Mouse (Mus musculus) heart, adult 9 months (tissue): Measurements from ENCODE around the gene Btrc.
"Not testable (repeated sequence)": the region's sequence is repeated elsewhere in the genome, so short reads cannot be mapped to it uniquely, and the experiment has no call there.

ENCODE experiments used
- DNase-seq, 2 experiments: peaks; one replicate each; pipeline ENCODE4 v3.0.0; 2022; ENCODE audit warnings: low spot score in 2 of 2

The Btrc gene

DNA sequence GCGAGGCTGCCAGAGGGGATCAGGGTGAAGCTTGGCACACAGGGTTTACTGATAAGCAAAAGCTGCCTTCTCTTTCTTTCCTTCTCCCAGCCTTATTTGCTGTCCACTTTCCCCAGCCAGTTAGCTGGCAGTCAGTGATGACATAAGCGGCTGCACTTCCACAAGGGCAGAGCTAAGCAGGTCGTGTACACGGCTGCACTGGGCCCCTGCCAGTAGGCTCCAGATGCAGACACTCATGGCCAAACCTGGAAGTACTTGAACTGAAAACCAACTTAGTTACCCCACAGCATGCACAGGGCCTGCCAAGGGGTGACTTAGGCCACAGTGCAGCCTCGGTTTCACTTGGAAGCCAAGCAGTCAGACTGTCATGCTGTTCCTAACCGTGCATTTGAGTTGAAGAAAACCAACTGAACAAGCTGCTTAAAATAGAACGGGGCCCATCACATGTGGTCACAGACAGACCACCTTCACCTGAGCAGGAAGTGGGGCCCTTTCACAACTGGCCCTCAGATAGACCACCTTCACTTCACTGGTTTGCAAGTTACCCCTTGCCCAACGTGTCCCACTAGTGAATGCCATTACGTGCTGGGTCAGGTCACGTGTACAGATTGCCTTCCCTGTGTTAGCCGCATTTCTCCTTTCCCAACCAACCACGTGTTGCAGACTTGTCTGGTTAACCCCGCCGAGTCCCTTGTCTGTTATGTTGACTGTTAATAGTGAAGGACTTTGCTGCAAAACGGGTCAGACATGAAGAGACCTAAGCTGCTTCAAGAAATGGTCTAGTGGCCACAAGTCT is 166.9 kb downstream of the Btrc start:
- DNase-seq = peak in 1 of 2 experiments; percentile 30

DNA sequence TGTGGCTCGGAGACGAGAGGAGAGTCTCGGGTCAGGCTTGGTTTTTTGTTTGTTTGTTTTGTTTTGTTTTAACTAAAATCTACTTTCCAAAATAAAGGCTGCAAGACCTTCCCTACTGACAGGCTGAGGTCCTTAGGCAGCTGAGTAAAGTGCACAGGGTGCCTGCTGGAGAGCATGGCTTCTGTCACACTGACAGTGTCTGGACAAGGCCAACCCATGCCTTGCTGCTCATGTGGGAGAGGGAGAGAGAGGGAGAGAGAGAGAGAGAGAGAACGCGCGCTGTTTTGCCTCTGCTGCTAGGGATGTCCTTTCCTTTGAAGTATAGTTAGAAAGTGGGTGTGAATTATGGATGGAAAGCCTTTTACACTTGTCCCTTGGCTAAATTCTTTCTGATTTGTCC is 168.0 kb downstream of the Btrc start:
- DNase-seq = no peak

DNA sequence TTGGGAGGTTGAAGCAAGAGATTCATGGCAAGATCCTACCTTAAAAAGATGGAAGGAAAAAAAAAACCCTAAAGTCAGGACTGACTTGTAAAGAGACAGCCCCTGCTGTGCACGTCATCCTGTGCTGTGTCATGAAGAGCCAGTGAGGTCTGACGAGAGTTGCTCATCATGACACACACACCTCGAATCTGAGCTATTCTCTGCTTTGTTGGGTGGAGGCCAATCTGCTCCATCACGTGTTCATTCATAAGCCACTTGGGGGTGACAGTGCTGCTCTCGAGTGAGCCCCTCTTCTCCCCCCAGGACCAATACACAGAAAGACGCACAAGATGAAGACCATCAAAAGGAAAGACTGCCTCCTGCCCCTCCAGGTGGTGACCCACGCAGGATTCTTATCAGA is 170.1 kb downstream of the Btrc start:
- DNase-seq = no peak

DNA sequence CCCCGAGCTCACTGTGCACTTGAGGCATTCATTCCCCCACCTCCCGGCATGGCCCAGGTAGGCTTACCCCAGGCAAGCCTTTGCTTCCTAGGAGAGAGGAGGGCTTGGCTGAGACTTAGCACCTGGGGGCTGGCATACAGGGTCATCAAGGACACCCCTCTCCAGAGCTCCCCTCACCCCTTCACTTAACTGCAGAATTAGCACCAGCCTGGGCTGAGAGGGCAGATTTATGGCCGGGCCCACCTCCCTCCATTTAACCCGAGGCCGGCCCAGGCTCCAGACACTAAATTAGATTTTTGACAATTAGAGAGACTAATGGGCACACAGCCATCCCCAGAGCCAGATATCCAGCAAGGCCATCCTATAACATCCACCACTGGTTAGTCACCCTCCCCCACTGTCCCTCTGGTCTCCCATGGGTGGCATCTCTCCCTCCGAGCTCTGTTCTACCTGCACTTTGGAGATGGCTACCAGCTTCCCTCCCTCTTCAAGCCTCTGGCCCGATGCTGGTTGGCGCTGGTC is 171.7 kb downstream of the Btrc start:
- no peak for DNase-seq

DNA sequence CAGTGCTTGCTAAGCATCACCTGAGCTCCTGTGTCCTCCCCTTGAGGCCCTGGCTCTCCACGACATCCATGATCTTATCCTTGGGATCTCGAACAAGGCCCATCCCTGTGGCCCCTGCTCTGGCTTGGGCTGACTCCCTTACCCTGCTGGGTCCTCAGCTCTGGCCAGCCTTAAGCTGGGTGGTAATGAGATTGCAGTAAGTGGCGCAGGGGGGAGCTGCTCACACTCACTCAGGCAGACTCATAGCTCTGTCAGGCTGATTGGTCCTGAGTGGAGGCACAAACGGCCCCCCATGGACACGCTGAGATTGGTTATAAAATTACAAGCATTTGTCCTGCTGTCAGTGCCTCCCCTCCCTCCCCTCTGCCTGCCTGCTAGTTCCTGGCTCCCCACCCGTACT is 172.4 kb downstream of the Btrc start:
- no peak for DNase-seq

DNA sequence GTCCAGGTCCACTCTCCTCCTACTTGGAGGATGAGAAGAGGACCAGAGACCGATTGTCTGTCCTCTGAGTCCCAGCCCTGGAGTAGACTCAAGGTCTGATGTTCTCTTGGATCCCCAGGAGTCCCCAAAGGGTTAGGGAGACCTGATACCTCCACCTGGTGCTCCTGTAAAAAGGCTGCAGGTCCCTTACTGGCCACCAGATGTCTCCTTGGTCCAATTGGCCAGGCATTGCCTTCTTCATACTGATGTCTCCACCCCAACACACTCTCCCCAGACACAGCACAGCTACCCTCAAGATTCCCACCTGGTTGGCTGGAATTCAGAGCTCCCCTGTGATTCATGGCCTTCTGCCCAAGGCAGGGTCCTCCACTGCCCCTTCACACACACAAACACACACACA is 174.0 kb downstream of the Btrc start:
- DNase-seq = no peak

DNA sequence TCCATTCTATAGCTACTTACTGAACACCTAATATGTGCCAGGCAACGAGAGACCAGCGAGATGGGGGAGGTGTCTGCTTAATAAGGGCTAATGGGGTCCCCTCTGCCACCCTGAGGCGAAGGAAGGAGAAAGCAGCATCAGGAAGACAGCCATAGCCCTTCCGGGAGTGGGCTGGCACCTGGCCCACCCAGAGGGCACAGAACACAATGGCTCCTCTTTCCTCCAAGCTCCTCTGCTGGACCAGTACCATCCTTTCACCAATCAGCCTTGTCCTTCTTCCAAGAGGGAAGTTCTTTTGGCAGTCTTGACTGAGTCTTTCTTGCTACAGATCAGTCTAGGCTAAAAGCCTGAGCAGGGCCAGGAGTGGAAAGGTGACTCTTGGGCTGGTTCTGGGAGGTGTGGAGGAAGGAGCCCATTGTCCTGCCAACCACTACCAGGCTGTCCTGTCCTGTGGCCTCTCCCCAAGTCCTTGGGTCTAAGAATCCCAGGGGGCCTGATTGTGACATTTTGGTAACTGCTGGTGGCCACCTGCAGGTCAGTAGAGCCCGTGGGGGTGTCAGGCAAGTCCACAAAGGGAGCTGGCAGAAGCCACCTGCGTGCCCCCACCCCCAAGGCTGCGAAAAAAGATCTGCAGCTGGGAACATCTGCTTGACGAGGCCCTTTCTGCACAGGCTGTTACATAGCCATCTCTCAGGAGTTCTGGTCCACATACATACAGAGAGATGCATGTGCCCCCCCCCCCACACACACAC is 177.3 kb downstream of the Btrc start:
- DNase-seq = no peak

DNA sequence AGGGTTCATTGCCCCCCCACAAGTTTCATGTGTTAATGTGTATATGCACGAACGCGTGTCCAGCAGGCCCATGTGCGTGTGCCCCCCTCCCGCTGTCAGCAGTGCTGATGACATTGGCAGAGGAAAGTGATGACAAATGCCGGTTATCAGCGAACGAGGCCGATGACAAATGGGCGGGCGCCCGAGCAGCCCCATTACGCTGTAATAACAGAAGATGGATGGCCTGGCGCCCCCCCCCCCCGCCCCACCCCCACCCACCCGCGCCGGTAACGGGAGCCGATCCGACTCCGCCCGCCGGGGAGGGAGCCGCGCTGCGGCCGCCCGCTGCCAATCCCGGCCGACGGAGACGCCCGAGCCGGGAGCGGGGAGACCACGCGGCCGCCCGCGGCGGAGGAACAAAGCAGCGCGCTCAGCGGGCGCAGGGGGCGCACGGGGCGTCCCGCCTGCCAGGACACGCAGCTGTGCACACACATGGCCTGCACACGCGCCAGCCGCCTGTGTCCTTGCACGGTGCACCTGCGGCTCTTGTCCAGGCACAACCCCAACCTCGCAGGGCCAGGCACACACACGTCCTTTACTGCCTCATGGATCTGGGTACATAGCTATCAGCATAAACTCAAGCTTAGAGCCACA is 178.0 kb downstream of the Btrc start:
- no peak for DNase-seq

DNA sequence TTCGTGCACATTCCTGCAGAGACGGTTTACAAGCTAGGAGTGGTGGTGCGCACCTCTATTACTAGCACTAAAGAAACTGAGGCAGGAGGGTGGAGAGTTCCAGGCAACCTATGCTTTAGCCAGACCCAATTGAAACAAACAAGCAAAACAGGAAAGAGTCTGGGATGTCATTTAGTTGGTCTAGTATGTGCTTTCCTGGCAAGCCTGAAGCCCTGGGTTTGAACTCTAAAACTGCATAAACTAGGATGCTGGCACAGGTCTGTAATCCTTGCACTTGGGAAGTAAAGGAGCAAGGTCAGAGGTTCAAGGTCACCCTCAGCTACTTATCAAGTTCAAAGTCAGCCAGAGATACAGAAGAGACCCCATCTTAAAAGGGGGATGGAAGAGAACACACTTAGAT is 178.5 kb downstream of the Btrc start:
- no peak for DNase-seq

DNA sequence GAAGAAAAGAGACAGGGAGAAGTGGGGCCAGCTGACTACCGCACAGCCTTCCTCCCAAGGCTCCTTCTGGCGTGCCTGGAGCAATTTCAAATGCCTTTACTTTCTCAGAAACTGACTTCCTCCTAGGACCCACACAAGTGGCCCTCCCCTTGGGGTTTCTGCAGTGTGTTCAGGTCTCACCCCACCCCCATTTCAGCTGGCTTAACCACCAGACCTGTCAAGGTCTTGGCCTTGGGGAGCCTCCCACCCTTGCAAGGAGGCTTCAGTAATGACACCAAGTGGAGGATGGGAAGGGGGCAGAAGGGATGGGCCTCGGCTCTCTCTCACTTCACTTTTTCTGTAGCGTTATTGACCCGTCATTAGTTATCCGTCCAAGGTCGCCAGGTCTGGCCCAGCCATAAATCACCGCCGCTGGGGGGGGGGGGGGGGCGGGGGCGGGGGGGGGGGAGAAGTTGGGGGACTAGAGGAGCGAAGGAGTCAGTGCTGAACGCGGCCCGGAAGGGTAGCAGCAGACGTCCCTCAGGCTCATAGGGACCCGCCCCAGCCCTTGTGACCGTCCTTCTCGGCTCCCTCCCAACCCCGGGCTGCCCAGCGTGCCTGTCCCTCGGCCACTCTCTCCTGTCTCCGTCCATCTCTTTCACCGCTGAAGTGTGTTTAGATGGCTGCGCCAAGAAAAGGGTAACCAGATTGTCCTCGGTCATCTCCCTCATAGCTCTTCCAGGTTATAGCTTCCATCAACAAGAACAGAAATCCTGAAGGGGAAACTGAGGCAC is 180.8 kb downstream of the Btrc start:
- no peak for DNase-seq

DNA sequence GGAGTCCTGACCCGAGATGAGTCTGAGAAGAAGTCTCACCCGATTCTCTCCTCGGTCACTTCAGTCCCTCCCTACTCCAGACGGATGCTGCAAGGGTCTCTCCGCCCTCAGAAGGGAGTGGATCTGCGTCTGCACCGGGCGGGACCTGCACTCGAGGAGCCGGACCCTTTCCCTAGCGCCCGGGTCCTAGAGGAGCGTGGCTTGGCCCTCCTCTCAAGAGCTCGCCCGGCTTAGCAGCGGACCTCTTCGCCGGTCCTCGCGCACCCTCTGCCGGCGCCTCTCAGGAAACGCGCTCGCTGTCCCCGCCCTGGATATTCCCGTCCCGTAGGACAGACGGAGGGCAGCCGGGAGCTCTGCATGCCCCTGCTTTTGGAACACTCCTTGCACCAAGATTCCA is 181.4 kb downstream of the Btrc start:
- DNase-seq = peak; percentile 68 to 79

DNA sequence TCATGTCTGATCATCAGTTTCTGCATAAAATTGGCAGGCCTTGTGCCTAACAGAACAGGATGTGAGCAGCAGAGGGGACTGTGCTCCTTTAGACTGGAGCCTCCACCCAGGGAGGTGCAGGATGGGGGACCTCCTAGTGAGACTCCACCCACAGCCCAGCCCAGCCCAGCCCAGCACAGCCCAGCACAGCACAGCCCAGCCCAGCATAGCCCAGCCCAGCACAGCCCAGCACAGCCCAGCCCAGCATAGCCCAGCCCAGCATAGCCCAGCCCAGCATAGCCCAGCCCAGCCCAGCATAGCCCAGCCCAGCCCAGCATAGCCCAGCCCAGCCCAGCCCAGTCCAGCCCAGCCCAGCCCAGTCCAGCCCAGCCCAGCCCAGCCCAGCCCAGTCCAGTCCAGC is 184.7 kb downstream of the Btrc start:
- not testable (repeated sequence) for DNase-seq

DNA sequence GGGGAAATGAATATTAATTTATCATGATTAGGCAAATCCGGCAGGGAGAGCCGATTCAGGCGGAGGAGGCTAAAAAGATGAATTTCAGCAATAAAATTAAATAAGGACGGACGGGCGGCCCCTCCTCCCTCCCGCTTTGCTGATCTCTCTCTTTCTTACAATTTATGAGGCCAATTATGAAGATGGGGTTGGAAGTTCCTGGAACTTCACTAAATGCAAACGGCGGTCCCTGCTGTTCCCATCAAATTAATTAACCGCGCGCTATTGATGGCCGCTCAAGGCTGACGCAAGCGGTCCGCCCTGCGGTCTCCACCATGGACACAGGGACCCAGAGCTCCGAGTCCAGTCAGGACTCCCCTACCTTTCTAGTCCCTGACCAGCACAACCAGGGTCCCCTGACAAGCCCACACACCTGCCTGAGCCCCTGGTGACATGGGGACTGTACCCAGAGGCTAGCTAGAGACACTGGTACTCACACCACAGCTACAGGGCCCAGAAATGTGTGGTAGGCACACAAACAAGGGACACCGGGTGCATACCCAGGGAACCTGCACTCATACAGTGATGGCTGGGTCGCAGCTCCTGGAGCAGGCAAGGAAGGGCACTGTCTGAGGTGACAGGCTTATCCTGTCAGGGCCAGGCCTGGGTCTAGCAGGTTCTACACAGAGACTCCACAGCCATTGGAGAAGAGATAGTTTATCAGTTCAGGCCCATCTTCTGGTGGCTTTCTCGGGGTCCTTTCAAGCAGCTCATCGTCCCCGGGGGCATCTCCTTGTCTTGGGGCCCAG is 185.8 kb downstream of the Btrc start:
- DNase-seq = no peak

DNA sequence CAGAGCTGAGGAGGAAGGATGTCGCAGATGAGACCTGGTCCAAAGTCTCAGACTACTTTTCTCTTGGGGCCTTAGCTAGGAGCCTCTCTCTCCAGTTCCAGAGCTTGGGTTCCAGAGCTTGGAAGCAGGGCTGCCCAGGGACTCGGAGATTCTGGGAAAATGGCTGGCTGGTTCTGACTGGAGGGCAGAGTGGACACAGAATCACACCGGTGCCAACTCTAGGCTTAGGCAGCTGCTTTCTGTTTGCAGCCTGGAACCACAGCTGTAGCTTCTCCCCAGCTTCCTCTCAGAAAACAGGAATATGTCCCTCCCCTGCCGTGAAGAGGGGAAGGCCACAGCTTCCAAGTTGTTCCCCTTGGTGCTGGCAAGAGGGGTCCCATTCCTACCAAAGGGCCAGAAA is 186.4 kb downstream of the Btrc start:
- DNase-seq = no peak

DNA sequence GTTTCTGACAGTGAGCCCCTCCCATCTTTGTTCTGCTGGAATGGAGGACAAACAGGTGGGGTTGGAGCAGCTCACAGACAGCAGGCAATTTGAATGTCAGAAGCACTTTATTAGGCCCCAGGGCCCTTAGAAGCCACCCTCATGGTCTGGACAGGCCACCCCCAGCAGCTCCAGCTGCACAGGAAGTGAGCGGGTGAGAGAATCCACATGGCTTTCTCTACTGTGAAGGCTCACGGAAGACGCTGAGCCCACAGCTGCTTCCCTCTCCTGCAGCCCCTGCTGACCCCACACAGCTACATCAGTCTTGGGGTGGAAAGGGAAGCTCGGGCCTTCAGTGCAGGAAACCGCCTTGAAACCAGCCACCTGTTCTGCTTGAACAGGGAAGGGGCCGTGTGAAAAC is 188.7 kb downstream of the Btrc start:
- DNase-seq = no peak

DNA sequence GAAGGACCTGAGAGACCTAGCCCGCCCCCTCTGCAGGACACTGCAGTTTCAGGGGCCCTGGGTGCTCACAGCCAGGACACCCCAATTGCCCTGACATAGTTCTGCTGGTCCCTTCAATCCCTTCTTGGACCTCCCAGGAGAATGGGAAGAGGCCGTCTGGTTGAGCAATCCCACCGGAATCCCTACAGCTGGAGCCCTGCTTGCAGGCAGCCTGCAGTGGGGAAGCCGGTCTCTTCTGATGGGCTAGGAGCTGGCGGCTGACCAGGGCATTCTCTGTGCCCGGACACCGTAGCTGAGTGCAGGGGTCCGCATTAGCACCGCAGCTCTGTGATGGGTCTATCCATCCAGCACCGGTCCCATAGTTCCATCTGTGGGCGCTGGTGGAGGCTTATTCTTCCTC is 190.6 kb downstream of the Btrc start:
- no peak for DNase-seq

DNA sequence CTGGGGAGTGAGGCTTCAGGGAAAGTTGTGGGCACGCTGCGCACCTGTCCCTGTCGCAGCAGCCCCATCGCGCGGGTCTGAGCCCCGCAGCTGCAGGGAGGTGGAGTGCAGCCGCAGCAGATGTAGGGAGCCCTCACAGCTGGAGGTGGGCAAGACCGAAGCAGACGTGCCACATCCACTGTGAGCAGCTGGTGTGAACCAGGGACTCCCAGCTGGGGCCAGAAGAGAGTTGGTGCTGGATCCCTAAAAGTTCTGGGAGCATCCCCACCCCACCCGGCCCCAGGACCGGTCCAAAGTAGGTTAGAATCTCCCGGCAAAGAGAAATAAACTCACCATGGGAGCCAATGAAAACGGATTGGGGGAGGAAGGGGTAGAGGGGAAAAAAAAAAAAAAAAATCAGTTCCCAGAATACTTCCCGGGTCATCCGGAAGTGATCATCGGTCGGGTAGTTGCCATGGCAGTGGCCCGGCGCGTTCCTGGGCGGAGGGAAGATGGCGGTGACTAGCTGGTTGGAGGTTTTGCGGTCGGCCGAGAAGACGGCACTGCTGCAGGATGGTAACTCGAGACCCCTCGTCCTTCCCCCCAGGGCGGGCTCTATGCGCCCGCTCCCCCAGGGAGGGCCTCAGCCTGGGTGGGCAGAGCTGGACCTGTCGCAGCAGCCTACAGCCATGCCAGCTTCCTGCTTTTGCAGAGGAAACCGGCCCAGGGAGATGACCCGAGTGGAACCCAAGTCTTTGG is 196.8 kb downstream of the Btrc start, which contains the start of the genes Poll and Gm17018:
TSS of gene Poll (minus strand) at position 379 of the 738 bp plus-strand sequence.
TSS of gene Gm17018 (plus strand) at position 463 of the 738 bp plus-strand sequence.
- DNase-seq = peak; percentile 84 to 85

DNA sequence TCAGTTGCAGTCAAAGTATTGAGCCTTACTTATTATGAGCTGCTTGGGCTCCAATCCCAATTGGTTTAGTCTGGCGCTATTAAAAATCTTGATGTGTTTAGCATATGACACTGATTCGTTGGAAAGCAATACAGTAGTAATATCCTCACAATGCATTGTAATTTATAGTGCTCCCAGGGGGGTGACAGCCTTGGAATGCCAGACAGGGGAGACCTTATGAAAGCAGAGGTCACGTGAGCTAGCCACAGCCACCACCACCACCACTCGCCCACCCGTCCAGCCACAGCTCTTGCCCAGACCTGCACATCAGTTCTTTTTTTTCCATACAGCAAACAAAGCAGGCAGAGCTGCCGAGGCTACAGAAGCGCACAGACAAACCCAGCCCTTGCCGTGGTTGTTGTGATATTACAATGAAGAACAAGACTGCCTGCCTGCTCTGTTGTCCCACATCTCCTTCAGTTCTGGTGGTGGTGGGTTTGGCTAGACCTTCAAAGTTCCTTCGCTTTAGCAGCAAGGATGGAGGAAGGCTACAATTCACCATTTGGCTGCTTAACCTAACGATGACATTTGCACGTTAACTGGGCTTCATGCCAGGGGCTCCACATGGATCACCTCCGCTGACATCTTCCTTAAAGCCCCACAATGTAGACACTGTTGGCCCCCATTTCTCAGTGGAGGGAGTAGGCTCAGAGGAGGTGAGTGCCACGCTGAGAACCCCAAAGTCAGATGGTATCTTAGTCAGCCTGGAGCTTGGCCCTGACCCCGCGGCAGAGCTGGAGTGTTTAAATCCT is 202.6 kb downstream of the Btrc start:
- DNase-seq = no peak

DNA sequence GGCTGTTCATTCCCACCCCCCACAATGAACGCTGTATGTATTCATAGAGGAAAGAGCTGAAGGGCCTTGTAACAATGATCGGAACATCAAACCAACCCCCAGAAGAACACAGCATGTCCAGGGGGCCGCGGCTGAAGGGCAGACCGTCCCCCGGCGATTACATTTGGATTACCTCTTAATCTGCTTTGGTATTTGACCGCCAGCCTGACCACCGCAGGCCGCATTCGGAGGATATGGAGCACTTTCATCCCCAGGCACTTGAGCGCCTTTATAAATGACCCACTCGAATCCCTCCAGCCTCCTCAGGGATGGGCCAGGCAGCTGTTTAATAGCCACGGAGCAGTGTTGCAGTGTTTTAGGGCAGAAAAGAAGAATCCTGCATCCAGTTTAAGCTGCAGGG is 203.8 kb downstream of the Btrc start:
- no peak for DNase-seq
